Mouse (Mus musculus) small intestine, adult 2 months (tissue): ENCODE results near the gene Nfs1. TPM values are rescaled to one million over a fixed set of nuclear protein-coding genes. Genes with fewer than 3 reads are reported as not detected.
"Not testable (repeated sequence)": the region's sequence is repeated elsewhere in the genome, so short reads cannot be mapped to it uniquely, and the experiment has no call there.

Experiments used
- H3K27ac ChIP-seq: fragments of 200-500 bp; 2 replicates; pipeline ENCODE4 v1.5.1; 2012; ENCODE audit warnings: low read depth, low read length, control low read depth, inconsistent platforms; ENCODE audit not compliant: insufficient read depth
- H3K27me3 ChIP-seq: fragments of 200-500 bp; 2 replicates; pipeline ENCODE4 v1.6.1; 2012; ENCODE audit warnings: mild to moderate bottlenecking, moderate library complexity, low read length, inconsistent platforms; ENCODE audit not compliant: control insufficient read depth, insufficient read depth
- H3K36me3 ChIP-seq: fragments of 200-500 bp; 2 replicates; pipeline ENCODE4 v1.6.1; 2012; ENCODE audit warnings: mild to moderate bottlenecking, low read length, control low read depth, inconsistent platforms; ENCODE audit not compliant: control insufficient read depth, insufficient read depth
- H3K4me1 ChIP-seq: fragments of 200-500 bp; 2 replicates; pipeline ENCODE4 v1.6.1; 2012; ENCODE audit warnings: low read length, inconsistent platforms, mixed read lengths; ENCODE audit not compliant: control insufficient read depth, insufficient read depth, insufficient read length
- H3K4me3 ChIP-seq: fragments of 200-500 bp; 2 replicates; pipeline ENCODE4 v1.5.1; 2012; ENCODE audit warnings: low read depth, mild to moderate bottlenecking, control low read depth, inconsistent platforms, low read length, moderate library complexity
- CTCF ChIP-seq: fragments of 200-500 bp; IDR thresholded peaks from 2 replicates; pipeline ENCODE4 v1.5.1; 2012; ENCODE audit warnings: low read depth, mild to moderate bottlenecking, control low read depth, inconsistent platforms, low read length, moderate library complexity, mixed read lengths; ENCODE audit not compliant: insufficient replicate concordance, insufficient read length; ENCODE audit errors: extremely low read depth
- POLR2A ChIP-seq: fragments of 200-500 bp; IDR thresholded peaks from 2 replicates; pipeline ENCODE4 v1.6.1; 2012; ENCODE audit warnings: low read depth, mild to moderate bottlenecking, control low read depth, inconsistent platforms, low read length, moderate library complexity
- WGBS: fragments of 180-500 bp; shearing (Covaris S2); methylation state at CpG from one replicate; pipeline ENCODE4 v1.1.7; 2018; 5-methylcytosine and 5-hydroxymethylcytosine counted together
- polyA plus RNA-seq: library from polyadenylated mRNA; depleted of rRNA; stranded (reverse); fragments of >200 nt; gene quantifications from 2 replicates; pipeline ENCODE4 v1.2.3, GENCODE M21; 2012

The Nfs1 gene
- polyA plus RNA-seq, 1 experiment, result 40.3 TPM

- Histone ChIP-seq H3K4me3 (peak overlapping the region; percentile 77), H3K27ac (peak overlapping the region; percentile 35), H3K4me1 (no peaks in the 10 kb centered on the region), H3K27me3 (no peaks in the 10 kb centered on the region), H3K36me3 (peaks cover 21% of the 10 kb centered on the region)
- no peak for TF ChIP-seq POLR2A
- TF ChIP-seq CTCF, result no peak
- WGBS, result 3% methylated on average over 16 of the region's 16 CpGs
Observed at GRCm38 (mm10) chr2:156143367-156143766, 619 bp downstream of the Nfs1 start.

- no peak overlapping the region for H3K4me3 ChIP-seq
- no peak overlapping the region for H3K27ac ChIP-seq
- WGBS, result 81% methylated on average over 2 of the region's 2 CpGs
- H3K27me3 ChIP-seq, result no peaks in the 10 kb centered on the region
- no peak for TF ChIP-seq CTCF
- no peak for TF ChIP-seq POLR2A
- H3K36me3 ChIP-seq, result peaks cover 18% of the 10 kb centered on the region
- no peaks in the 10 kb centered on the region for H3K4me1 ChIP-seq
Observed at GRCm38 (mm10) chr2:156142820-156143219, 1.2 kb downstream of the Nfs1 start.

- Histone ChIP-seq H3K27me3 (no peaks in the 10 kb centered on the region), H3K27ac (no peak overlapping the region), H3K4me3 (no peak overlapping the region), H3K4me1 (no peaks in the 10 kb centered on the region), H3K36me3 (peaks cover 20% of the 10 kb centered on the region)
- WGBS, result 88% methylated on average over 6 of the region's 6 CpGs
- TF ChIP-seq CTCF (peak; percentile 21; the same call in 1 of the 2 replicates), POLR2A (no peak)
Observed at GRCm38 (mm10) chr2:156135695-156136094, 8.3 kb downstream of the Nfs1 start.

- H3K27me3 ChIP-seq, result no peaks in the 10 kb centered on the region
- H3K27ac ChIP-seq, result no peak overlapping the region
- TF ChIP-seq POLR2A (no peak), CTCF (no peak)
- 82% methylated on average over 5 of the region's 5 CpGs for WGBS
- peaks cover 18% of the 10 kb centered on the region for H3K36me3 ChIP-seq
- H3K4me1 ChIP-seq, result no peaks in the 10 kb centered on the region
- H3K4me3 ChIP-seq, result no peak overlapping the region
Observed at GRCm38 (mm10) chr2:156134161-156134560, 9.8 kb downstream of the Nfs1 start.

GRCm38 (mm10) chr2:156126992-156127391 lies 17.0 kb downstream of the Nfs1 start, which contains the start of gene Gm28036:
TSS of gene Gm28036 (minus strand) at chr2:156127092.
- H3K36me3 ChIP-seq, result peaks cover 36% of the 10 kb centered on the region
- WGBS, result 94% methylated on average over 5 of the region's 5 CpGs
- H3K27ac ChIP-seq, result no peak within 1 kb of the TSS
- TF ChIP-seq CTCF, result no peak
- no peak for TF ChIP-seq POLR2A
- no peak within 1 kb of the TSS for H3K4me3 ChIP-seq
- H3K4me1 ChIP-seq, result no peaks in the 10 kb centered on the region
- H3K27me3 ChIP-seq, result no peaks in the 10 kb centered on the region

GRCm38 (mm10) chr2:156123731-156124130 lies 20.3 kb downstream of the Nfs1 start:
- H3K4me3 ChIP-seq, result no peak overlapping the region
- H3K4me1 ChIP-seq, result no peaks in the 10 kb centered on the region
- WGBS, result 91% methylated on average over 5 of the region's 5 CpGs
- TF ChIP-seq POLR2A (no peak), CTCF (no peak)
- peaks cover 28% of the 10 kb centered on the region for H3K36me3 ChIP-seq
- H3K27ac ChIP-seq, result no peak overlapping the region
- H3K27me3 ChIP-seq, result no peaks in the 10 kb centered on the region

- H3K4me3 ChIP-seq, result no peak overlapping the region
- H3K27ac ChIP-seq, result no peak overlapping the region
- H3K27me3 ChIP-seq, result no peaks in the 10 kb centered on the region
- 0 out of 2 replicates have a peak, but pooled peaks cover 10% of the 10 kb centered on the region for H3K36me3 ChIP-seq
- H3K4me1 ChIP-seq, result no peaks in the 10 kb centered on the region
- TF ChIP-seq POLR2A (no peak), CTCF (no peak)
Observed at GRCm38 (mm10) chr2:156119566-156119965, 24.4 kb downstream of the Nfs1 start.

GRCm38 (mm10) chr2:156112080-156112423 lies 31.9 kb downstream of the Nfs1 start:
- not testable (repeated sequence) for H3K4me1 ChIP-seq, H3K27me3 ChIP-seq, H3K36me3 ChIP-seq
- peak overlapping the region; percentile 32 for H3K27ac ChIP-seq
- H3K4me3 ChIP-seq, result peak overlapping the region; percentile 91
- WGBS, result 10% methylated on average over 5 of the region's 5 CpGs
